Mouse (Mus musculus): ENCODE measurements around the gene Reck. TPM values are rescaled to one million over a fixed set of nuclear protein-coding genes. Genes with fewer than 3 reads are reported as not detected.

Reck gene
- polyA plus RNA-seq, 1 experiment from 2014 or later, result 20.1 TPM

- H3K4me2 ChIP-seq (replicated peaks), result no peak overlapping the region
- peaks cover 37% of the 10 kb centered on the region for H3K4me1 ChIP-seq
- H3K9ac ChIP-seq, result no peak overlapping the region
- no peak for ATAC-seq (ENCODE audit: low FRiP score)
- H3K4me3 ChIP-seq, result no peak overlapping the region
- no peaks in the 10 kb centered on the region for H3K27me3 ChIP-seq
- H3K9me3 ChIP-seq (replicated peaks), result no peaks in the 10 kb centered on the region
- 85% methylated on average over 10 of the region's 10 CpGs for WGBS
- no peak overlapping the region for H3K27ac ChIP-seq
- H3K36me3 ChIP-seq, result peaks cover 9% of the 10 kb centered on the region; the same call in 1 of the 2 replicates
Measured at GRCm38 (mm10) chr4:43974914-43975616, 99.7 kb downstream of the Reck start.

- H3K27ac ChIP-seq, result no peak overlapping the region
- H3K9me3 ChIP-seq (replicated peaks), result no peaks in the 10 kb centered on the region
- H3K27me3 ChIP-seq, result no peaks in the 10 kb centered on the region
- no peak overlapping the region for H3K4me2 ChIP-seq (replicated peaks)
- ATAC-seq (ENCODE audit: low FRiP score), result no peak
- peaks cover 9% of the 10 kb centered on the region; the same call in 1 of the 2 replicates for H3K36me3 ChIP-seq
- H3K4me1 ChIP-seq, result peaks cover 33% of the 10 kb centered on the region
- WGBS, result 85% methylated on average over 6 of the region's 6 CpGs
- H3K4me3 ChIP-seq, result no peak overlapping the region
- H3K9ac ChIP-seq, result no peak overlapping the region
Measured at GRCm38 (mm10) chr4:43976223-43976740, 101.0 kb downstream of the Reck start.

- Histone ChIP-seq H3K4me1 (peaks cover 15% of the 10 kb centered on the region), H3K27me3 (no peaks in the 10 kb centered on the region), H3K9ac (no peak overlapping the region), H3K27ac (peak overlapping the region; percentile 58), H3K36me3 (peaks cover 9% of the 10 kb centered on the region; the same call in 1 of the 2 replicates), H3K9me3 (replicated peaks) (no peaks in the 10 kb centered on the region), H3K4me3 (no peak overlapping the region), H3K4me2 (replicated peaks) (no peak overlapping the region)
- 20% methylated on average over 17 of the region's 17 CpGs for WGBS
- ATAC-seq (ENCODE audit: low FRiP score), result peak; percentile 55
Measured at GRCm38 (mm10) chr4:43978521-43979443, 103.5 kb downstream of the Reck start.

GRCm38 (mm10) chr4:43979746-43980145 lies 104.4 kb downstream of the Reck start:
- Histone ChIP-seq H3K27me3 (no peaks in the 10 kb centered on the region), H3K27ac (no peak overlapping the region), H3K4me2 (replicated peaks) (no peak overlapping the region), H3K4me3 (no peak overlapping the region), H3K36me3 (peaks cover 6% of the 10 kb centered on the region; the same call in 1 of the 2 replicates), H3K9me3 (replicated peaks) (no peaks in the 10 kb centered on the region), H3K4me1 (peaks cover 15% of the 10 kb centered on the region), H3K9ac (no peak overlapping the region)
- ATAC-seq (ENCODE audit: low FRiP score), result no peak
- 84% methylated on average over 3 of the region's 3 CpGs for WGBS

GRCm38 (mm10) chr4:43980236-43980635 lies 104.9 kb downstream of the Reck start:
- H3K9ac ChIP-seq, result no peak overlapping the region
- H3K9me3 ChIP-seq (replicated peaks), result no peaks in the 10 kb centered on the region
- no peak overlapping the region for H3K4me2 ChIP-seq (replicated peaks)
- H3K27me3 ChIP-seq, result no peaks in the 10 kb centered on the region
- no peak overlapping the region for H3K27ac ChIP-seq
- peaks cover 5% of the 10 kb centered on the region; the same call in 1 of the 2 replicates for H3K36me3 ChIP-seq
- H3K4me3 ChIP-seq, result no peak overlapping the region
- H3K4me1 ChIP-seq, result peaks cover 15% of the 10 kb centered on the region
- 89% methylated on average over 4 of the region's 4 CpGs for WGBS
- no peak for ATAC-seq (ENCODE audit: low FRiP score)

GRCm38 (mm10) chr4:43980846-43981245 lies 105.5 kb downstream of the Reck start:
- H3K27me3 ChIP-seq, result no peaks in the 10 kb centered on the region
- WGBS, result 95% methylated on average over 6 of the region's 6 CpGs
- no peak overlapping the region for H3K4me3 ChIP-seq
- no peak for ATAC-seq (ENCODE audit: low FRiP score)
- no peaks in the 10 kb centered on the region for H3K9me3 ChIP-seq (replicated peaks)
- H3K36me3 ChIP-seq, result peaks cover 5% of the 10 kb centered on the region; the same call in 1 of the 2 replicates
- no peak overlapping the region for H3K9ac ChIP-seq
- H3K4me2 ChIP-seq (replicated peaks), result no peak overlapping the region
- peaks cover 15% of the 10 kb centered on the region for H3K4me1 ChIP-seq
- H3K27ac ChIP-seq, result no peak overlapping the region

GRCm38 (mm10) chr4:43981251-43981650 lies 105.9 kb downstream of the Reck start:
- Histone ChIP-seq H3K36me3 (peaks cover 5% of the 10 kb centered on the region; the same call in 1 of the 2 replicates), H3K9me3 (replicated peaks) (no peaks in the 10 kb centered on the region), H3K27ac (no peak overlapping the region), H3K4me1 (peaks cover 15% of the 10 kb centered on the region), H3K27me3 (no peaks in the 10 kb centered on the region), H3K4me2 (replicated peaks) (no peak overlapping the region), H3K4me3 (no peak overlapping the region), H3K9ac (no peak overlapping the region)
- WGBS, result 83% methylated on average over 7 of the region's 7 CpGs
- ATAC-seq (ENCODE audit: low FRiP score), result no peak

- 3% methylated on average over 24 of the region's 24 CpGs for WGBS
- Histone ChIP-seq H3K9ac (peak overlapping the region; percentile 57), H3K27ac (peak overlapping the region; percentile 31; the same call in 1 of the 2 replicates), H3K4me3 (peak overlapping the region; percentile 30), H3K36me3 (0 out of 2 replicates have a peak, but pooled peaks cover 4% of the 10 kb centered on the region), H3K4me1 (peaks cover 15% of the 10 kb centered on the region), H3K4me2 (replicated peaks) (peak overlapping the region; percentile 58), H3K27me3 (no peaks in the 10 kb centered on the region), H3K9me3 (replicated peaks) (no peaks in the 10 kb centered on the region)
- ATAC-seq (ENCODE audit: low FRiP score), result peak; percentile 91
Measured at GRCm38 (mm10) chr4:43982053-43982732, 106.9 kb downstream of the Reck start.

GRCm38 (mm10) chr4:43983181-43983580 lies 107.9 kb downstream of the Reck start, which contains the start of gene Ccin:
Ccin (plus strand) TSS chr4:43983483.
- peak within 1 kb of the TSS; percentile 57 for H3K9ac ChIP-seq
- no peaks in the 10 kb centered on the region for H3K36me3 ChIP-seq
- no peak for ATAC-seq (ENCODE audit: low FRiP score)
- peaks cover 13% of the 10 kb centered on the region for H3K4me1 ChIP-seq
- peak within 1 kb of the TSS; percentile 30 for H3K4me3 ChIP-seq
- no peaks in the 10 kb centered on the region for H3K9me3 ChIP-seq (replicated peaks)
- peak within 1 kb of the TSS; percentile 31; the same call in 1 of the 2 replicates for H3K27ac ChIP-seq
- H3K4me2 ChIP-seq (replicated peaks), result peak within 1 kb of the TSS; percentile 58
- H3K27me3 ChIP-seq, result no peaks in the 10 kb centered on the region
- 80% methylated on average over 11 of the region's 11 CpGs for WGBS

GRCm38 (mm10) chr4:43983756-43984155 lies 108.4 kb downstream of the Reck start:
- H3K4me3 ChIP-seq, result no peak overlapping the region
- no peak overlapping the region for H3K27ac ChIP-seq
- no peaks in the 10 kb centered on the region for H3K9me3 ChIP-seq (replicated peaks)
- peaks cover 9% of the 10 kb centered on the region for H3K4me1 ChIP-seq
- ATAC-seq (ENCODE audit: low FRiP score), result no peak
- H3K27me3 ChIP-seq, result no peaks in the 10 kb centered on the region
- H3K4me2 ChIP-seq (replicated peaks), result no peak overlapping the region
- WGBS, result 92% methylated on average over 22 of the region's 22 CpGs
- H3K36me3 ChIP-seq, result no peaks in the 10 kb centered on the region
- no peak overlapping the region for H3K9ac ChIP-seq

- ATAC-seq (ENCODE audit: low FRiP score), result no peak
- WGBS, result 94% methylated on average over 19 of the region's 19 CpGs
- Histone ChIP-seq H3K4me2 (replicated peaks) (no peak overlapping the region), H3K36me3 (no peaks in the 10 kb centered on the region), H3K27me3 (no peaks in the 10 kb centered on the region), H3K9ac (no peak overlapping the region), H3K27ac (no peak overlapping the region), H3K9me3 (replicated peaks) (no peaks in the 10 kb centered on the region), H3K4me3 (no peak overlapping the region), H3K4me1 (peaks cover 3% of the 10 kb centered on the region)
Measured at GRCm38 (mm10) chr4:43984326-43984725, 109.0 kb downstream of the Reck start.

Data from hindbrain, embryonic 12.5 days (tissue).